In genomic region chr2:168168892-168169799, GRCm38 (mm10) we compare ENCODE assay signal across 9 mouse cellular contexts. TPM values are rescaled to one million over a fixed set of nuclear protein-coding genes. Genes with fewer than 3 reads are reported as not detected.
DNase-seq lines count a peak whose midpoint lies in the region; ATAC-seq and TF ChIP-seq lines count a peak whose summit lies in the region.
"Had no signal": no experiment of that assay in that cellular context is flagged by ENCODE, and none has a peak within 500 bp of the region (broad histone marks: within the 10 kb centered on the region; RNA-seq: fewer than 3 reads in every experiment).

No protein-coding gene starts in this region.

- H3K36me3 ChIP-seq in heart, embryonic 12.5 days: peaks cover 9% of the 10 kb centered on the region; the same call in 1 of the 2 replicates
- no peaks in the 10 kb centered on the region for H3K36me3 ChIP-seq in kidney, postnatal 0 days (ENCODE audit: insufficient read depth, low read length)
- H3K36me3 ChIP-seq in midbrain, embryonic 12.5 days: peaks cover 9% of the 10 kb centered on the region

- ATAC-seq in heart, embryonic 12.5 days (ENCODE audit: insufficient number of reproducible peaks, low FRiP score): peak; percentile 64; the same call in 1 of the 2 replicates
- ATAC-seq in kidney, postnatal 0 days (replicated peaks; ENCODE audit: low FRiP score, low read depth): peak; percentile 69
- 0 out of 2 replicates have a peak, but pooled peaks have one; percentile 55 for ATAC-seq in midbrain, embryonic 12.5 days (ENCODE audit: low FRiP score, low read depth)

- TF ChIP-seq CTCF in kidney, postnatal 0 days (IDR thresholded peaks at IDR 0.05; ENCODE audit: low read depth): no peak

- H3K4me3 ChIP-seq in heart, embryonic 12.5 days: peak overlapping the region; percentile 22; the same call in 1 of the 2 replicates
- H3K4me3 ChIP-seq in kidney, postnatal 0 days (replicated peaks; ENCODE audit: low read depth, low read length): no peak overlapping the region
- no peak overlapping the region for H3K4me3 ChIP-seq in midbrain, embryonic 12.5 days

- H3K4me2 ChIP-seq in heart, embryonic 12.5 days: peak overlapping the region; percentile 64
- no peak overlapping the region; the same call in 1 of the 2 replicates for H3K4me2 ChIP-seq in kidney, postnatal 0 days (ENCODE audit: low read length)
- H3K4me2 ChIP-seq in midbrain, embryonic 12.5 days (replicated peaks): 0 out of 2 replicates have a peak overlapping the region, but pooled peaks have one; percentile 2

- intact Hi-C loops in left cerebral cortex, postnatal 10 days (cut with DNase I): no loop called here

- H3K4me1 ChIP-seq in heart, embryonic 12.5 days (replicated peaks): peaks cover 39% of the 10 kb centered on the region
- peaks cover 23% of the 10 kb centered on the region for H3K4me1 ChIP-seq in kidney, postnatal 0 days (replicated peaks; ENCODE audit: insufficient read depth, low read length)
- H3K4me1 ChIP-seq in midbrain, embryonic 12.5 days: peaks cover 24% of the 10 kb centered on the region

- peak overlapping the region; percentile 72 for H3K27ac ChIP-seq in heart, embryonic 12.5 days (ENCODE audit: poor library complexity, severe bottlenecking)
- H3K27ac ChIP-seq in kidney, postnatal 0 days: peak overlapping the region; percentile 91
- H3K27ac ChIP-seq in midbrain, embryonic 12.5 days (replicated peaks): peak overlapping the region; percentile 8; the same call in 1 of the 2 replicates

- H3K9me3 ChIP-seq in heart, embryonic 12.5 days (replicated peaks): no peaks in the 10 kb centered on the region
- no peaks in the 10 kb centered on the region for H3K9me3 ChIP-seq in kidney, postnatal 0 days (replicated peaks; ENCODE audit: low read length)
- H3K9me3 ChIP-seq in midbrain, embryonic 12.5 days: no peaks in the 10 kb centered on the region
- H3K9me3 ChIP-seq: G1E had no signal

- no peaks in the 10 kb centered on the region for H3K27me3 ChIP-seq in heart, embryonic 12.5 days (replicated peaks)
- no peaks in the 10 kb centered on the region for H3K27me3 ChIP-seq in kidney, postnatal 0 days (ENCODE audit: insufficient read depth, low read length)
- no peaks in the 10 kb centered on the region for H3K27me3 ChIP-seq in midbrain, embryonic 12.5 days

- 48% methylated on average over 9 of the region's 9 CpGs for WGBS in heart, embryonic 12.5 days
- WGBS in kidney, postnatal 0 days: 35% methylated on average over 9 of the region's 9 CpGs
- WGBS in midbrain, embryonic 12.5 days: 24% methylated on average over 9 of the region's 9 CpGs

- H3K9ac ChIP-seq in heart, embryonic 12.5 days: peak overlapping the region; percentile 57; the same call in 1 of the 2 replicates
- peak overlapping the region; percentile 10; the same call in 1 of the 2 replicates for H3K9ac ChIP-seq in kidney, postnatal 0 days (ENCODE audit: low read depth, low read length)
- H3K9ac ChIP-seq in midbrain, embryonic 12.5 days (replicated peaks): no peak overlapping the region

- DNase-seq in heart, adult 8-10 months (ENCODE audit: low spot score): no peak
- DNase-seq in embryo, embryonic 11.5 days (ENCODE audit: low read depth, low spot score): peak; percentile 64
- DNase-seq in kidney, postnatal 0 days (ENCODE audit: low spot score): peak; percentile 85
- DNase-seq in thymus, postnatal 14 days: no peak
- no peak for DNase-seq in adrenal gland, adult 18-20 months (ENCODE audit: low spot score in 2 of 2)
- DNase-seq in left cerebral cortex, postnatal 10 days (ENCODE audit: extremely low spot score in 1 of 2, low spot score in 2 of 2): no peak

RNA-seq across cellular contexts. Expression of gene Adnp, which starts 37.8 kb away (rescaled TPM):
- polyA plus RNA-seq in heart, embryonic 12.5 days (2016; fragmentation: Nextera tagmentation; extraction: Ambion mirVana): 9.1 and 11.2 TPM in 2 replicates
- 10 to 100 TPM; 23.1 to 24.3 (median 23.7) TPM for total RNA-seq in heart, adult 8-10 months (2022)
- 6.0 and 13.1 TPM in 2 replicates for polyA plus RNA-seq in kidney, postnatal 0 days (2015; fragmentation: Nextera tagmentation; extraction: Ambion mirVana)
- 7.5 and 8.7 TPM in 2 replicates for polyA plus RNA-seq in midbrain, embryonic 12.5 days (2016; fragmentation: Nextera tagmentation; extraction: Ambion mirVana)
- 10 to 100 TPM; 40.2 to 47.3 TPM for total RNA-seq in adrenal gland, adult 18-20 months (2021)
- 100 to 1,000 TPM; 107 to 121 TPM for total RNA-seq in left cerebral cortex, postnatal 10 days (2021)

Comparison
In these comparisons a context has a peak if more than half of its experiments do, and no peak if none do; other contexts are left out.
1. H3K27ac ChIP-seq: peak in every context shown above with its lines; median percentile 91 in kidney, postnatal 0 days; 72 in heart, embryonic 12.5 days; 8 in midbrain, embryonic 12.5 days.
2. DNase-seq: peak in embryo, embryonic 11.5 days (single experiment) and kidney, postnatal 0 days (single experiment); none in heart, adult 8-10 months (single experiment), thymus, postnatal 14 days (single experiment), adrenal gland, adult 18-20 months (0 of 2) and left cerebral cortex, postnatal 10 days (0 of 2).
3. Peak in every context shown above with its lines, with median percentiles within 50 percentile points of each other: ATAC-seq.